Mouse (Mus musculus) kidney, postnatal 0 days (tissue): ENCODE measurements around the gene Nrp2. TPM values are rescaled to one million over a fixed set of nuclear protein-coding genes. Genes with fewer than 3 reads are reported as not detected.

Experiments
- ATAC-seq: fragments of 200-750 bp; cut with Nextera tagmentation; replicated peaks from 2 replicates; pipeline ENCODE4 v1.8.0; 2017; ENCODE audit warnings: low read depth, moderate number of reproducible peaks, moderate TSS enrichment, moderate library complexity; ENCODE audit not compliant: low FRiP score
- DNase-seq: peaks from one replicate; pipeline ENCODE4 v3.0.0-alpha.2; 2016; ENCODE audit warnings: low spot score
- H3K27ac ChIP-seq: fragments of 300-500 bp; sonication (generic); 2 replicates; pipeline ENCODE4 v1.5.1; 2014; ENCODE audit warnings: mild to moderate bottlenecking
- H3K27me3 ChIP-seq: fragments of 300-500 bp; sonication (generic); 2 replicates; pipeline ENCODE4 v1.6.1; 2014; ENCODE audit warnings: low read length, mixed read lengths; ENCODE audit not compliant: insufficient read depth
- H3K36me3 ChIP-seq: fragments of 300-500 bp; sonication (generic); 2 replicates; pipeline ENCODE4 v1.6.1; 2014; ENCODE audit warnings: low read length, mixed read lengths; ENCODE audit not compliant: insufficient read depth
- H3K4me1 ChIP-seq: fragments of 300-500 bp; sonication (generic); replicated peaks from 2 replicates; pipeline ENCODE4 v1.6.1; 2014; ENCODE audit warnings: antibody characterized with exemption, low read length, mixed read lengths; ENCODE audit not compliant: insufficient read depth
- H3K4me2 ChIP-seq: fragments of 300-500 bp; sonication (generic); 2 replicates; pipeline ENCODE4 v1.6.1; 2014; ENCODE audit warnings: mild to moderate bottlenecking, low read length, moderate library complexity, mixed read lengths
- H3K4me3 ChIP-seq: fragments of 300-500 bp; sonication (generic); replicated peaks from 2 replicates; pipeline ENCODE4 v1.5.1; 2014; ENCODE audit warnings: low read depth, low read length
- H3K9ac ChIP-seq: fragments of 300-500 bp; sonication (generic); 2 replicates; pipeline ENCODE4 v1.6.1; 2014; ENCODE audit warnings: low read depth, low read length
- H3K9me3 ChIP-seq: fragments of 300-500 bp; sonication (generic); replicated peaks from 2 replicates; pipeline ENCODE4 v1.6.1; 2016; ENCODE audit warnings: low read length, inconsistent platforms, mixed read lengths
- CTCF ChIP-seq: IDR thresholded peaks from 2 replicates; pipeline ENCODE4 v1.5.1; 2016; ENCODE audit warnings: antibody characterized with exemption, low read depth, mild to moderate bottlenecking, moderate library complexity
- WGBS: fragments of 180-500 bp; shearing (Covaris S2); extraction: QIAGEN DNeasy Blood & Tissue Kit; methylation state at CpG from one replicate; pipeline ENCODE4 v1.1.7; 2014; 5-methylcytosine and 5-hydroxymethylcytosine counted together
- polyA plus RNA-seq: library from polyadenylated mRNA; unstranded; fragments of >200 nt; fragmentation: Nextera tagmentation; extraction: Ambion mirVana; gene quantifications from 2 replicates; pipeline ENCODE4 v1.2.1, GENCODE M21; 2015

Gene Nrp2
- polyA plus RNA-seq, 1 experiment from 2014 or later = 5.6 TPM

DNA sequence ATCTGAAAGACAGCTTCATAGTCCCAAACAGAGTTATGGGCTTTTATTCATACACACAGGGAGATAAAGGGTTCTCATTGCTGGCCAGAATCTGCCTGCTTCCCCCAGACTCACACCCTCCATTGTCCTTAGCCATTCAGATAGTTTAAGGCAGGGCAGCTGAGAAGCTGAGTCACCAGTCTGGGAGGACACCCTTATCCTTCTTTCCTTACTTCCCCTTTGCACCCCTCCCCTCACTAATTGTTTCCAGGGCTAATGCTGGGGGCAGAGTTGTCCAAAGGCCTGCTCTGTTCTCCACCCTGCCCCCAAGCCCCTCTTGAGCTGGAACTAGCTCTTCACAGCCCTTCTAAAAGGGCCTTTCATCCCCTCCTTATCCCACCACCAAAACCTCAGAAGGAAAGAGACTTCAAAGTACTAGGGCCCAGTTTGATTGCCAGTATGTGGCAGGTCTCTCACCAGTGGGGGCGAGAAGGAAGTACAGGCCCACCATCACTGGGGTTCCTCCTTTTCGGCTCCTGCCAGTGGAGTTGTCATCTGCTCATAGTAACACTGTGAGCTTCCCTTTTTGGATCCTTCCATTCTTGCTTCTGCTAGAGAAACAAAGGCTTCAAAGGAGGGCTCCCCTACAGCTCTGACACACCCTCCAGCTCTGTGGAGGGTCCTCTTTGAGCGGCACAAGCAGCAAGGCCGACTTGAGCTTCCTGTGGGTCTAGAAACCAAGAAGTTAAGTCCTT lies 24.3 kb upstream of the Nrp2 start:
- Histone ChIP-seq H3K36me3 (no peaks in the 10 kb centered on the region), H3K4me2 (no peak overlapping the region), H3K27me3 (no peaks in the 10 kb centered on the region), H3K4me3 (no peak overlapping the region), H3K27ac (no peak overlapping the region), H3K9ac (no peak overlapping the region), H3K4me1 (no peaks in the 10 kb centered on the region), H3K9me3 (no peaks in the 10 kb centered on the region)
- DNase-seq = no peak
- WGBS = 60% methylated on average over 4 of the region's 4 CpGs
- no peak for TF ChIP-seq CTCF
- no peak for ATAC-seq

DNA sequence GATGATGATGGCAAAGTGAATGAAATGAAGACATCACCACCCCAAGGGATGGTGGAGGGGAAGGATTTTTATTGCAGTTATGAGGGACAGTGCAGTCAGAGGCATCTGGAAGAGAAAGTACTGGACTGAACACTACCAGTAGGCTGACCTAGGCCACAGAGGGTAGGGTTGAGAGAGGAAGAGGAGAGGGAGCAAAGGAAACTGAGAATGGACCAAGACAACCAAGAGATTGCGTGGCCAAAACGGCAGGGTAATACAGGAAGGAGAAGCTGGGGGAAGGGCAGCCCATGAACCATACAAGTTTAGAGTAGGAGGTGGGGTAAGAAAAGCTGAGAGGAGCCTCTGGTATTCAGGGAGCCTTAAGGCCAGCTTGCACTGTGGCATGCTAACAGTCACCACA lies 23.6 kb upstream of the Nrp2 start:
- no peak overlapping the region for H3K27ac ChIP-seq
- TF ChIP-seq CTCF = no peak
- H3K9ac ChIP-seq = no peak overlapping the region
- no peaks in the 10 kb centered on the region for H3K27me3 ChIP-seq
- H3K36me3 ChIP-seq = no peaks in the 10 kb centered on the region
- H3K9me3 ChIP-seq = no peaks in the 10 kb centered on the region
- H3K4me1 ChIP-seq = no peaks in the 10 kb centered on the region
- WGBS = 76% methylated on average over 2 of the region's 2 CpGs
- ATAC-seq = no peak
- no peak overlapping the region for H3K4me3 ChIP-seq
- DNase-seq = no peak
- H3K4me2 ChIP-seq = no peak overlapping the region

DNA sequence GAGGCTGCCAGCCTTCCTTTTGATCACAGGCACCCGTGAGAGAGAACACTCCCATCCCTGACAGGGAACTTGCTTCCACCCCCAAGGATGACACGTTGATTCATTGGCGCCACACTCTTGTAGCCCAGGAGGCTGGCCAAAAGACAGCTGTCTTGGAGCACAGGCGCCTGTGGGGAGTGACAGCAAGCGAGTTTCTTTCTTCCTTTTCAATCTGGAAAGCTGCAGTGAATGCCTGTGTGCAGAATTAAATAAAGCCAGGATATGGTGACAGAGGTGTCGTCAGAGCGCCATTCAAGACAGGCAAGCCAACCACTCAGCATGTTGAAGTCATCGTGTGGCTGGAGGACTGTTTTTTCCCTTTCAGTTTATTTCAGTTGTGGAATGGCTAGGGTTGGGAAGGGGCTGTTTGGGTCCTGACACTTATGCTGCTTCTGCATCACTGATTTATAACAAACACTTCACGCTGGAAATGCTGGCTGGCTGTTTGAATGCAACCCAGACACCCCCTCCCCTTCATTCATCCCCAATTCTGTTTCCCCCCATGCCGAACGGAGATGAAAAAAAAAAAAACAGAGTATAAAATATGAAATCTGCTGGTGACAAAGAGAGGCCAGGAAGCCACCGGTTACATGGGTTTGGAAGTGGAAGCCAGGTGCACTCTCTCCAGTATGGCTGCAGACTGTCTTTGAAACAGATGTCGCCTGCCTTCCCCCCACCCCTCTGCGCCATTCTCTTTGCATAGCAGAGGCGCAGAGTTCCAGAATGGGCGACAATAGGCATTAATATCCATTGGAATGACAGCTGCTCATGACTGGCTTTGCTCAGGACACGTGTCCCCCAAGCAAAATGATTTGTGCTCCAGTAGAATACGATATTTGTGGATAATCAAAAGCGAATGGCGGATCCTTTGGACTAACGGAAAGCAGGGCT lies 20.4 kb upstream of the Nrp2 start:
- no peak overlapping the region for H3K4me3 ChIP-seq
- H3K9me3 ChIP-seq = no peaks in the 10 kb centered on the region
- H3K4me1 ChIP-seq = no peaks in the 10 kb centered on the region
- TF ChIP-seq CTCF = no peak
- H3K9ac ChIP-seq = no peak overlapping the region
- H3K27ac ChIP-seq = no peak overlapping the region
- DNase-seq (no peak), ATAC-seq (no peak)
- H3K27me3 ChIP-seq = no peaks in the 10 kb centered on the region
- H3K36me3 ChIP-seq = no peaks in the 10 kb centered on the region
- H3K4me2 ChIP-seq = 0 out of 2 replicates have a peak overlapping the region, but pooled peaks have one; percentile 18
- WGBS = 52% methylated on average over 21 of the region's 21 CpGs

DNA sequence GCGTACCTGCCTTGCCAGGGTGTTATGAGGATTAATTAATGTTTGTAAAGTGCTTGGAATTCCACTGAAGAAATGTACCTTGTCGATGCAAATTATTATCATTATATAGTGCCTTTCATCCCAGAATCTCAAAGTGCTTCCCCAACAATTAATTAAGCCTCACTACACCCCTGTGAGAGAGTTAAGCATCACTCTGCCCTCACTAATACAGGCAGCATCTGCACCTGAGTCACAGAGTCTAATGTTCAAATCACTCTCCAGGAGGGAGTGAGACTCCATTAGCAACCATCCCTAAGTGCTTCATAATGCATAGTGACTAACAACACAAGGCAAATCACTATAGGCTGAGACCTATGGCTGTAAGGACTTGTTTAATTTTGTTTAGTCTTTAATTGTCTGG lies 19.6 kb upstream of the Nrp2 start:
- Histone ChIP-seq H3K9me3 (no peaks in the 10 kb centered on the region), H3K27ac (no peak overlapping the region), H3K4me3 (no peak overlapping the region), H3K27me3 (no peaks in the 10 kb centered on the region), H3K4me2 (no peak overlapping the region), H3K9ac (no peak overlapping the region), H3K4me1 (no peaks in the 10 kb centered on the region), H3K36me3 (no peaks in the 10 kb centered on the region)
- 72% methylated on average over 2 of the region's 2 CpGs for WGBS
- ATAC-seq = no peak
- DNase-seq = no peak
- no peak for TF ChIP-seq CTCF

DNA sequence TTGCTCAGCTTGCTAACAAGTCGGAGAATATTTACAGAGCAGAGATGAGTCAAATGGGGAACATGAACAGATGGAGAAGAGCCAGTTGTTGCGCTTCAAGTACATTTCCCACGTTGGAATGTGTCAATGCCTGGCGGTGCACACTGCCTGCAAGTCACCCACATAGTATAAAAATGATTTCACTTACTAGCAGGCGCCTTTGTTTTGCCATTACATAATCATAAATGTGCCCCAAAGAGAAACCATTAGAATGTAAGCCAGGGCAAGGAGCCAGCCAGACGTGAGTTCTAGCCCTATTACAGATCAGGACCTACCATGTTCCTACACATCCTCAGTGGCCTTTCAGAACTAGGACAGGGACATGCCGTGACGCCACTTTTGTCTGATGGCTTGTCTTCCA lies 15.6 kb upstream of the Nrp2 start:
- H3K4me2 ChIP-seq = no peak overlapping the region
- H3K27ac ChIP-seq = no peak overlapping the region
- H3K4me1 ChIP-seq = no peaks in the 10 kb centered on the region
- DNase-seq (no peak), ATAC-seq (no peak)
- no peak for TF ChIP-seq CTCF
- no peaks in the 10 kb centered on the region for H3K27me3 ChIP-seq
- 81% methylated on average over 8 of the region's 8 CpGs for WGBS
- no peaks in the 10 kb centered on the region for H3K36me3 ChIP-seq
- no peak overlapping the region for H3K9ac ChIP-seq
- H3K4me3 ChIP-seq = no peak overlapping the region
- no peaks in the 10 kb centered on the region for H3K9me3 ChIP-seq

DNA sequence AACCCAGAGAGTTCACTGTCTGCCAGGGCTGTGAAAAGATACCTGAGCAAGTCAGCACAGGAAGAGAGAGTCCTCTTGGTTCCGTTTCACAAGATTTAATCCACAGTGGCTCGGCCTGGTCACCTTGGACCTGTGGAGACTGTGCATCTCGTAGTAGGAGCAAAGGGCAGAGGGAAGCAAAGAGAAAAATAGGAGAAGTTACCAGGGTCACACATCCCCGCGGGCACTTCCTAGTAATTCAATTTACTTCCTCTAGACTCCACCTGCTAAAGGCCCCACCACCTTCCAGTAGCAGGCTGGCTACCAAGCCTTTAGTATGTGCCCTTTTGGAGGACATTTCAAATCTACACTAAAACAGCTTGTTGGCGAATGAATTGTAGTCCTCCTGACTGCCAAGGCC lies 11.9 kb upstream of the Nrp2 start:
- Histone ChIP-seq H3K9ac (no peak overlapping the region), H3K9me3 (no peaks in the 10 kb centered on the region), H3K36me3 (no peaks in the 10 kb centered on the region), H3K4me3 (no peak overlapping the region), H3K27ac (no peak overlapping the region), H3K4me2 (no peak overlapping the region), H3K4me1 (no peaks in the 10 kb centered on the region), H3K27me3 (no peaks in the 10 kb centered on the region)
- no peak for TF ChIP-seq CTCF
- ATAC-seq (no peak), DNase-seq (no peak)
- WGBS = 84% methylated on average over 6 of the region's 6 CpGs
